Mouse (Mus musculus): ENCODE measurements around the gene Retn. TPM values are rescaled to one million over a fixed set of nuclear protein-coding genes. Genes with fewer than 3 reads are reported as not detected.
A peak's percentile ranks its signal among the peaks of the same experiment; 100 is the strongest.

Gene Retn
- total RNA-seq, 2 experiments from 2014 or later, result 0.50 to 0.87 TPM

- no peak for DNase-seq (ENCODE audit: low spot score in 2 of 2)
- intact Hi-C loops (cut with DNase I), result no loop called here
These were observed 35.2 kb downstream of the Retn start for GRCm38 (mm10) chr8:3690774-3691173.

- intact Hi-C loops (cut with DNase I), result no loop called here
- no peak for DNase-seq (ENCODE audit: low spot score in 2 of 2)
These were observed 38.6 kb downstream of the Retn start, which contains the start of gene Fcer2a for GRCm38 (mm10) chr8:3694121-3694520. Fcer2a (minus strand) TSS chr8:3694175.

GRCm38 (mm10) chr8:3701491-3701890 lies 45.9 kb downstream of the Retn start:
- no peak for DNase-seq (ENCODE audit: low spot score in 2 of 2)

GRCm38 (mm10) chr8:3705711-3706110 lies 50.1 kb downstream of the Retn start:
- intact Hi-C loops (cut with DNase I), result no loop called here
- peak in 1 of 2 experiments; percentile 30 for DNase-seq (ENCODE audit: low spot score in 2 of 2)

More at GRCm38 (mm10) chr8:3701491-3701890, 45.9 kb downstream of the Retn start:
- intact Hi-C loops (cut with DNase I), result no loop called here

GRCm38 (mm10) chr8:3707611-3708010 lies 52.0 kb downstream of the Retn start:
- DNase-seq (ENCODE audit: low spot score in 2 of 2), result no peak
- intact Hi-C loops (cut with DNase I), result no loop called here

Other genes with a start within 250 kb of the Retn start
- gene Pex11g, start 188.1 kb upstream of the Retn start, total RNA-seq (2021), result 1 to 10 TPM in 1 of 2 experiments, under 1 TPM in 1; 0.44 to 1.1 TPM
- gene Tex45, start 184.9 kb upstream of the Retn start, total RNA-seq (2021), result not detected
- 10 to 100 TPM; 28.2 to 30.3 TPM for gene Zfp358, start 162.6 kb upstream of the Retn start, total RNA-seq (2021)
- 10 to 100 TPM; 77.4 to 90.3 TPM for gene Mcoln1, start 155.3 kb upstream of the Retn start, total RNA-seq (2021)
- gene Pnpla6, start 140.4 kb upstream of the Retn start, total RNA-seq (2021), result 10 to 100 TPM; 66.2 to 70.7 TPM
- gene C330021F23Rik, start 87.8 kb upstream of the Retn start, total RNA-seq (2021), result not detected
- 10 to 100 TPM; 39.5 to 39.9 TPM for gene Camsap3, start 68.5 kb upstream of the Retn start, total RNA-seq (2021)
- 10 to 100 TPM; 34.3 to 38.1 TPM for gene Xab2, start 34.5 kb upstream of the Retn start, total RNA-seq (2021)
- 10 to 100 TPM; 84.0 to 87.2 TPM for gene Pet100, start 34.2 kb upstream of the Retn start, total RNA-seq (2021)
- not detected for gene Pcp2, start 30.2 kb upstream of the Retn start, total RNA-seq (2021)
- gene Stxbp2, start 24.8 kb upstream of the Retn start, total RNA-seq (2021), result 10 to 100 TPM; 32.6 to 48.4 TPM
- not detected for gene Mcemp1, start 10.0 kb downstream of the Retn start, total RNA-seq (2021)
- 10 to 100 TPM; 13.2 to 17.0 TPM for gene Fcor, start 16.6 kb downstream of the Retn start, total RNA-seq (2021)
- gene Trappc5, start 20.5 kb downstream of the Retn start, total RNA-seq (2021), result 10 to 100 TPM; 25.7 to 27.1 TPM
- not detected for gene Fcer2a, start 38.4 kb downstream of the Retn start, total RNA-seq (2021)
- not detected for gene Clec4g, start 64.9 kb downstream of the Retn start, total RNA-seq (2021)
- under 1 TPM in 1 of 2 experiments, not detected in 1; 0.48 TPM for gene Cd209a, start 93.2 kb downstream of the Retn start, total RNA-seq (2021)
- gene Cd209e, start 198.5 kb downstream of the Retn start, total RNA-seq (2021), result not detected
- not detected for gene Cd209d, start 222.8 kb downstream of the Retn start, total RNA-seq (2021)

All from left cerebral cortex, postnatal 25 days (tissue).